Mouse (Mus musculus) heart, adult 2 months (tissue): ENCODE measurements at regions not wholly inside any gene's neighbourhood (a gene's known extent, or its start where the extent isn't known, plus 50 kb on each side); places are given as distances from the start of the nearest gene placed in this dataset.

Experiments used
- DNase-seq, 2 experiments: peaks; one replicate each; pipeline ENCODE4 v3.0.0; 2021
- H3K27ac ChIP-seq: fragments of 200-600 bp; 2 replicates; pipeline ENCODE4 v1.8.1; 2022
- H3K27me3 ChIP-seq: fragments of 200-500 bp; 2 replicates; pipeline ENCODE4 v1.6.1; 2012; ENCODE audit warnings: mild to moderate bottlenecking, low read length, inconsistent platforms, mixed read lengths; ENCODE audit not compliant: control insufficient read depth, insufficient read depth
- H3K36me3 ChIP-seq: fragments of 200-500 bp; 2 replicates; pipeline ENCODE4 v1.6.1; 2012; ENCODE audit warnings: low read length, inconsistent platforms; ENCODE audit not compliant: control insufficient read depth, insufficient read depth
- H3K4me1 ChIP-seq: fragments of 200-500 bp; 2 replicates; pipeline ENCODE4 v1.6.1; 2011; ENCODE audit warnings: low read length; ENCODE audit not compliant: control insufficient read depth, insufficient read depth
- H3K4me3 ChIP-seq: fragments of 200-600 bp; 2 replicates; pipeline ENCODE4 v1.8.1; 2022
- H3K79me2 ChIP-seq: fragments of 200-500 bp; replicated peaks from 2 replicates; pipeline ENCODE4 v1.6.1; 2012; ENCODE audit warnings: mild to moderate bottlenecking, inconsistent platforms, low read length, moderate library complexity, mixed read lengths; ENCODE audit not compliant: control insufficient read depth, insufficient read depth
- H3K9ac ChIP-seq: fragments of 200-500 bp; 2 replicates; pipeline ENCODE4 v1.6.1; 2012; ENCODE audit warnings: low read depth, mild to moderate bottlenecking, control low read depth, inconsistent platforms, low read length, mixed read lengths
- CTCF ChIP-seq: fragments of 200-600 bp; IDR thresholded peaks from 2 replicates; pipeline ENCODE4 v1.8.1; 2022; ENCODE audit warnings: antibody characterized with exemption, mild to moderate bottlenecking, moderate library complexity
- EP300 ChIP-seq: fragments of 200-500 bp; IDR thresholded peaks from 2 replicates; pipeline ENCODE4 v1.6.1; 2011; ENCODE audit warnings: low read depth, low read length, control low read depth; ENCODE audit not compliant: insufficient read depth
- POLR2A ChIP-seq: fragments of 200-500 bp; IDR thresholded peaks from 2 replicates; pipeline ENCODE4 v1.6.1; 2011; ENCODE audit warnings: mild to moderate bottlenecking, low read depth, low read length, control low read depth; ENCODE audit not compliant: insufficient read depth
- WGBS: fragments of 180-500 bp; shearing (Covaris S2); methylation state at CpG from one replicate; pipeline ENCODE4 v1.1.7; 2018; 5-methylcytosine and 5-hydroxymethylcytosine counted together
- intact Hi-C: fragments of 180-260 bp; cut with DNase I; formaldehyde crosslinking; loops from one replicate; pipeline ENCODE4 v1.15.1; 2025

DNA sequence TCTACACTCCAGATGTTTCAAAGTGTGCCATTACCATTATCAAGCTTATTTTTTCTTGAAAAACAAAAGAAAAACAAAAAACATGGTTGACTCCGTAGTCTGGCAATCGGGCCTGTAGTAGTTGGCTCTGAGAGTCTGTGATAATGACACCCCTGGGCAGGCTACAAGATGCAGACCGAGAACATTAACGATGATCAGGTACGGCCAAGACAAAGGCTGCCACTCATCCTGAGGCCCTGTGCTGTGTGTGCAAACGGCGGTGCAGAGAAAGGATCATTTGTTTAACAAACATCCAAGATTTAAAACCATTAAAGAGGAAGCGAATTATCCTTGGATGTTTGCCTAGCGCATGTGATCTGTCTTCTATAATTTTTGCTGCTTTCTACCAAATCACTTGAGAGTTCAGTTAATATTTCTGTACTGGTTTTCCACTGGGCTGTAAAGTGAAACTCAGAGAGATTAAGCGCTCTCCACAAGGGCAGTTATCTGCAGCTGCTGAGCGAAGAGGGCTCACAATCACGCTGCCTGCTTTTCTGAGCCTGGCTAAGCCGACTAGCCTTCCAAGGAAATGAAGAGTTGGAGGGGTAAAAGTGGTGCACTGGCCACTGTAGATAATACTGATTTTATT is 257.0 kb downstream of the Adgrl2 start:
- H3K79me2 ChIP-seq, result no peaks in the 10 kb centered on the region
- H3K36me3 ChIP-seq, result no peaks in the 10 kb centered on the region
- no peak for TF ChIP-seq EP300
- TF ChIP-seq CTCF, result no peak
- no peak for TF ChIP-seq POLR2A
- WGBS, result 49% methylated on average over 13 of the region's 13 CpGs
- peak in 1 of 2 experiments; percentile 4 for DNase-seq
- no peak overlapping the region for H3K4me3 ChIP-seq
- H3K27ac ChIP-seq, result no peak overlapping the region
- H3K9ac ChIP-seq, result no peak overlapping the region
- intact Hi-C loops, result loop anchor here (5.0 kb wide), 1 partner anchor 254 kb away; no protein-coding TSS in a partner anchor
- H3K27me3 ChIP-seq, result no peaks in the 10 kb centered on the region
- H3K4me1 ChIP-seq, result peaks cover 4% of the 10 kb centered on the region

DNA sequence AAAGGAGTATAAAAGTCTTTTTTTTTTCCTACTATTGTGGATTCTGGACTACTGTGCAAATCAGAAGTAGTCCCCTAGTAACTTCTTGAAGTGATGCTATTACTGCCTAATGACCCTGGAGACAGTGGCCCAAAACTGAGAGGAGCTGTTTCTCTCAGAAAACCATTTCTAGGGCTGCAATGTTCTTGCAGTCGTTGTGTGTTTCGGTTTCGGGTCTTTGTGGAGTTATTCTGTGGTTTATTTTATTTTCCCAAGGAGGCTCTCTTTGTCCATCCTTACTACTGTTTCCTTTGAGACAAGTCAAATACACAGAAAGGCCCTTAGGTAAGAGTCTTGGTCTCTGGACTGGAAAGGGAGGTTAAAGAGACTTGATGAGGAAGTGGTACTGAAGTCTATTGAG is 258.9 kb downstream of the Adgrl2 start:
- TF ChIP-seq CTCF (no peak), EP300 (no peak)
- H3K36me3 ChIP-seq, result no peaks in the 10 kb centered on the region
- H3K9ac ChIP-seq, result no peak overlapping the region
- intact Hi-C loops, result loop anchor here (5.0 kb wide), 1 partner anchor 256 kb away; no protein-coding TSS in a partner anchor
- DNase-seq, result no peak
- no peaks in the 10 kb centered on the region for H3K79me2 ChIP-seq
- 95% methylated on average over 3 of the region's 3 CpGs for WGBS
- no peaks in the 10 kb centered on the region for H3K27me3 ChIP-seq
- no peak overlapping the region for H3K4me3 ChIP-seq
- no peak overlapping the region for H3K27ac ChIP-seq
- H3K4me1 ChIP-seq, result peaks cover 4% of the 10 kb centered on the region

DNA sequence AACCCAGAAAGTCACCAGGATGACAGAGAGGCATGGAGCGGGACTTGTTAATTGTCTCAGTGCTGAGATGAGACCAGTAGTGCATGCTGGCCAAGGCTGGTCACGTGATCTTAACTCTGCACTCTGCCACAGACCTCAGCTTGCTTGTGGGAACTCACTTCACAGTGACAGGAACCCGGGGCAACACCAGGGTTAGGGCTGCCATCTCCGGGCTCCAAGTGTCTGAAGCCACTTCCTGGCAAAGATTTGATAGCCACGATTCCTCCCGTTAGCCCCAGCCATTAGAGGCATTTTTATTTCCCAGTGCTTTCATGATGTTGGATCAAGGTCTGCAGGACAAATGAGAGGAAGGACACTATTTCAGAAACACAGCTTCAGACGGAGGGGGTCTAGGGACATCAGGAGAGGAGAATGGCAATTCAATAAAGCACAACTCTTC is 261.1 kb downstream of the Adgrl2 start:
- Histone ChIP-seq H3K4me3 (no peak overlapping the region), H3K9ac (no peak overlapping the region), H3K27me3 (no peaks in the 10 kb centered on the region), H3K4me1 (peaks cover 4% of the 10 kb centered on the region), H3K79me2 (no peaks in the 10 kb centered on the region), H3K36me3 (no peaks in the 10 kb centered on the region), H3K27ac (no peak overlapping the region)
- intact Hi-C loops, result no loop called here
- 48% methylated on average over 7 of the region's 7 CpGs for WGBS
- DNase-seq, result peak in 1 of 2 experiments; percentile 32
- no peak for TF ChIP-seq POLR2A

DNA sequence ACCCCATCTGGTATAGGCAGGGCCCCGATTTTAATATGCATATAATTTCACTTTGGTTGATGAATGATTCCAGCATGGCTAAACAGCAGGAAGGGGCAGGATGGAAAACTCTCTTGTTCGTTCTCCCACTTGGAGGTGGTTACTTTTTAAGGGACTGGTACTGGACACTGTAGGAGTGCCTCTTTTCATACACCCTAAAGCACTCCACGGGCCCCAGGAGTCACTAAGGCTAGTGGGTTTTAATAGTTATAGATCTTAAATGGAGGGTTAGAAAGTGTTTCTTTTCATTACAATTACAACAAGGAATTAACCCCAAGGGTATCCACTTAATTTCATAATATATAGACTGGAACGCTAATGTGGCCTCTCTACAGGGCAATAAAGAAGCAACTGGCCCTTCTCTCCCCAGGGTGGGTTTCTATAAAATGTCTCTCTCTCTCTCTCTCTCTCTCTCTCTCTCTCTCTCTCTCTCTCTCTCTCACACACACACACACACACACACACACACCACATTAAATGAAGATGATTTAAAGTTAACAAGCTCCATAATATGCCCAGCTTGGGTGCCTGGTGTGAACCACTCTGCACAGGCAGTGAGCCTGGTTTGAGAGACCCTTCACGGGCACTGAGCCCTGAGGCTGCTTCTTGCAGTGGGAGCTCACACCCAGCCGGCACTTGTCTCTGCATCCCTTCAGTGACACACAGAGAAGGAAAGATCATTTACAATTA is 261.7 kb downstream of the Adgrl2 start:
- H3K27ac ChIP-seq, result no peak overlapping the region
- intact Hi-C loops, result no loop called here
- WGBS, result 91% methylated on average over 6 of the region's 6 CpGs
- no peaks in the 10 kb centered on the region for H3K27me3 ChIP-seq
- no peak for TF ChIP-seq POLR2A
- TF ChIP-seq CTCF, result no peak
- TF ChIP-seq EP300, result no peak
- no peak overlapping the region for H3K4me3 ChIP-seq
- H3K4me1 ChIP-seq, result peaks cover 1% of the 10 kb centered on the region
- H3K79me2 ChIP-seq, result no peaks in the 10 kb centered on the region
- no peak for DNase-seq
- no peak overlapping the region for H3K9ac ChIP-seq
- H3K36me3 ChIP-seq, result no peaks in the 10 kb centered on the region

DNA sequence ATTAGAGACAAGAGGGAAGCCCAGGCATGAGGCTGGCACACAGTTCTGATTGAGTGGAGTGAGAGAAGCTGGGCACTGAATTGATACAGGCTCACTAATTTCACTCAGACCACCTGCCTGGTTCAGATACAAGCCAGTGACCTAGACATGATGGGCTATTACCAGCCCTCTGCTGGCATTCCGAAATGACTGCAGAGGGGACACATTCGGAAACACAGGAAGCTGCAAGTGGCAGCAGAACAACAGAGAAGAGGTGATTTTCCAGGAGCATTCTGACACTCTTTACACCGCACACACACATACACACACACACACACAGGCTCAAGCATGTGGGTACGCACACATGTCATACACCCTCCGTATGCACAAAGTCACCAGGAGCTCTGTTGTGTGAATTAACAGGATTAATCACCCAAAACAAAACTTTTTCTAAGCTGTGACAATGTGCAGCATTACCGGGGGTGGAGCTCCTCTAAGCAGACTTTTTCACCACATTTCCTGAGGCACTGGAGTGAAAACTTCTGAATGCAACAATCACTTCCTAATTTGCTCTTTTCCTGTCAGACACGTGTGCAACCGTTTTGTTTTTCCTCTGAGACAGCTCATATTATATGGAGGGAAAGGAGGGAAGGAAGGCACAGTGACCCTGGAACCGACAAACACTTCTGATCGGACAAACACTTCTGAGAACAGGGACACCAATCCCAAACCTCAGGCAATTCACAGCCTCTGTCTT is 263.6 kb downstream of the Adgrl2 start:
- Histone ChIP-seq H3K36me3 (no peaks in the 10 kb centered on the region), H3K27me3 (no peaks in the 10 kb centered on the region), H3K9ac (no peak overlapping the region), H3K79me2 (no peaks in the 10 kb centered on the region), H3K27ac (no peak overlapping the region), H3K4me1 (no peaks in the 10 kb centered on the region; the same call in 1 of the 2 replicates), H3K4me3 (no peak overlapping the region)
- 42% methylated on average over 10 of the region's 10 CpGs for WGBS
- intact Hi-C loops, result no loop called here
- DNase-seq, result no peak
- TF ChIP-seq EP300, result no peak
- no peak; the same call in 1 of the 2 replicates for TF ChIP-seq CTCF
- TF ChIP-seq POLR2A, result no peak

DNA sequence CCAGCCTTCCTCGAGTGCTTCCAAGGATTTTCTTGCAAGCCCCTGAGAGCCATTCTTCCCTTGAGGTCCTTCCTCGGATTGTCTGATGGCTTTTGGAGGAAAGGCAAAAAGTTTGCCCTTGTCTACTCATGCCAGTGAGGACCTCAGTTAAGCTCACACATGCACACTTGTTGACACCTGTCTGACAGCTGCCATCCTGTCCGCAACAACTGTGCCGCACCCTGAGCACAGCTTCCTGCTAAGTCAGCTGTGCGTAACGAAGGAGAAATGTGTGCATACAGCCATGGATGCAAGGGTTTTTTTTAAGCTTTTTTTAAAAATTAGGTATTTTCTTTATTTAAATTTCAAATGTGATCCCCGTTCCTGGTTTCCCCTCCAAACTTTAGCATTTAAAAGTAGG is 293.8 kb downstream of the Adgrl2 start:
- no peak for DNase-seq
- H3K4me1 ChIP-seq, result no peaks in the 10 kb centered on the region; the same call in 1 of the 2 replicates
- WGBS, result 84% methylated on average over 7 of the region's 7 CpGs
- H3K79me2 ChIP-seq, result no peaks in the 10 kb centered on the region
- no peaks in the 10 kb centered on the region for H3K27me3 ChIP-seq
- TF ChIP-seq POLR2A (no peak), EP300 (no peak), CTCF (no peak)
- H3K36me3 ChIP-seq, result no peaks in the 10 kb centered on the region
- H3K4me3 ChIP-seq, result no peak overlapping the region
- intact Hi-C loops, result no loop called here
- no peak overlapping the region for H3K27ac ChIP-seq
- no peak overlapping the region for H3K9ac ChIP-seq
